Mouse (Mus musculus) liver, adult 2 months (tissue): ENCODE results near the gene Ubb.

Experiments
- CTCF ChIP-seq: fragments of 200-500 bp; IDR thresholded peaks from 2 replicates; pipeline ENCODE4 v1.5.1; 2011; ENCODE audit warnings: low read depth, low read length, control low read depth
- POLR2A ChIP-seq: fragments of 200-500 bp; IDR thresholded peaks from 2 replicates; pipeline ENCODE4 v1.6.1; 2011; ENCODE audit warnings: low read length, control low read depth; ENCODE audit not compliant: insufficient read depth; ENCODE audit errors: extremely low read depth

DNA sequence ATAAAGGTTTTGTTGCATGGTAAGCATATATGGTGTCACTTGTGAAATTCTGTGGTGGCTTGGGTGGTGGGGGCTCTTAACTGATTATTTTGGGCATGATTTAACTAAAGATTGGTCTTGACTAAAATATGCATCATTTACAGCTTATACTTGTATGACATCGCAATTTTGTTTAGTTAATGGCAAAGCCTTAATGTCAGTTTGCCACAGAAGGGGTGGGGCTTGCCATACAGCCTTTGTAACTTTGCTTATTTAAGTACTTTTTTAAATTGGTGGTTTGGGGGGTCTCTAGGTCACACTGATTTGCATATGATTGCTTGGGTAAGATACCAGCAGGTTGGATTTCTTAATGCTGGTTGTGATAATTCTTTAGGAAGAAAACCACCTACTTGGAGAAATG is 2.2 kb downstream of the Ubb start:
- TF ChIP-seq CTCF (no peak), POLR2A (no peak)
